Mouse (Mus musculus): Measurements from ENCODE around the gene Pcnx2. TPM values are rescaled to one million over a fixed set of nuclear protein-coding genes. Genes with fewer than 3 reads are reported as not detected.

The Pcnx2 gene
- total and polyA plus RNA-seq, 3 experiments: not detected

DNA sequence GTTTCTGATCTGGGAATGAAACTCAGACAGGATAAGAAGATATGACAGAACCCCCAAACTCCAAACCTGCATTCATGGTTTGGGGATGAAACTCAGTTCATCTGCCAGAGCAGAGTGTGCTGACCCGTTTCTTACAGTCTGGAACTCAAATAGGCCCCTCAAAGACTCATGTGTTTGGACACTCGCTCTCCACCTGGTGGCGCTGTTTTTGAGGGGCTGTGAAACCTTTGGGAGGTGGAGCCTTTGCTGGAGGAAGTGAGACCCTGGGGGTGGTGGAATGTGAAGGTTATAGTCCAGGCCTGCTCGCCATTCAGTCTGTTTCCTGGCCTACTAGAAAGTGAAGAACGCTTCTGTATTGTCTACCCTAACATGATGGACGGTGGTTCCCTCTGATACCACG is 29.6 kb downstream of the Pcnx2 start:
- Histone ChIP-seq H3K4me2 (ENCODE audit: insufficient read depth, low read depth, poor library complexity, severe bottlenecking) (no peak overlapping the region), H3K79me2 (replicated peaks; ENCODE audit: control insufficient read depth, extremely low read depth, insufficient read depth, poor library complexity, severe bottlenecking) (no peaks in the 10 kb centered on the region), H3K27me3 (replicated peaks) (peaks cover 2% of the 10 kb centered on the region), H3K4me1 (ENCODE audit: control insufficient read depth in 1 of 2, insufficient read depth in 2 of 2) (0 out of 4 replicates have a peak, but pooled peaks cover 0 to 2% of the 10 kb centered on the region in 2 experiments), H3K9me3 (replicated peaks; ENCODE audit: low read length) (no peaks in the 10 kb centered on the region), H3K4me3 (replicated peaks in 1 of 3; ENCODE audit: low read depth in 2 of 3, low read length in 2 of 3, poor library complexity in 1 of 3) (no peak overlapping the region), H3K27ac (ENCODE audit: insufficient read depth, low read depth) (no peak overlapping the region), H3K9ac (ENCODE audit: insufficient read depth, low read depth) (no peak overlapping the region), H3K36me3 (replicated peaks in 1 of 2; ENCODE audit: control insufficient read depth in 1 of 2, insufficient read depth in 1 of 2, low read length in 1 of 2) (no peaks in the 10 kb centered on the region)
- TF ChIP-seq E2F4 (IDR thresholded peaks at IDR 0.05; ENCODE audit: insufficient replicate concordance, low read depth, low read length) (no peak), NELFE (IDR thresholded peaks at IDR 0.05; ENCODE audit: low read depth, low read length) (no peak), CTCF (conservative IDR thresholded peaks at IDR 0.05 in 1 of 2, IDR thresholded peaks at IDR 0.05 in 1 of 2; ENCODE audit: low read depth in 2 of 2, low read length in 2 of 2) (peak; percentile 11 to 51; a peak in 2 of 4 replicates), MAFK (IDR thresholded peaks at IDR 0.05; ENCODE audit: insufficient replicate concordance, low read length) (no peak), MAX (IDR thresholded peaks at IDR 0.05; ENCODE audit: low read length) (no peak), SIN3A (IDR thresholded peaks at IDR 0.05; ENCODE audit: low read length) (no peak), MXI1 (IDR thresholded peaks at IDR 0.05; ENCODE audit: low read depth, low read length) (no peak)
- dilution Hi-C loops (cut with MboI; ENCODE audit: extremely low pct_ligation_motif_present, extremely low pct_unique_long_range_greater_than_20kb, low sequenced_read_pairs): no loop called here
- peak; percentile 21 for DNase-seq (ENCODE audit: extremely low read depth)
- in situ Hi-C loops (cut with MboI; ENCODE audit: low pct_ligation_motif_present, low pct_unique_long_range_greater_than_20kb, low sequenced_read_pairs): loop anchor here (10.0 kb wide), 2 partner anchors 284 to 684 kb away; no protein-coding TSS in a partner anchor

GRCm38 (mm10) chr8:125866125-125866524 is 32.0 kb downstream of the Pcnx2 start:
- 0 out of 4 replicates have a peak, but pooled peaks cover 0 to 4% of the 10 kb centered on the region in 2 experiments for H3K4me1 ChIP-seq (ENCODE audit: control insufficient read depth in 1 of 2, insufficient read depth in 2 of 2)
- H3K9ac ChIP-seq (ENCODE audit: insufficient read depth, low read depth): no peak overlapping the region
- no peak overlapping the region for H3K4me2 ChIP-seq (ENCODE audit: insufficient read depth, low read depth, poor library complexity, severe bottlenecking)
- no peak for DNase-seq (ENCODE audit: extremely low read depth)
- no peak overlapping the region for H3K4me3 ChIP-seq (replicated peaks in 1 of 3; ENCODE audit: low read depth in 2 of 3, low read length in 2 of 3, poor library complexity in 1 of 3)
- no peak overlapping the region for H3K27ac ChIP-seq (ENCODE audit: insufficient read depth, low read depth)
- peaks cover 3% of the 10 kb centered on the region for H3K27me3 ChIP-seq (replicated peaks)
- TF ChIP-seq CTCF (conservative IDR thresholded peaks at IDR 0.05 in 1 of 2, IDR thresholded peaks at IDR 0.05 in 1 of 2; ENCODE audit: low read depth in 2 of 2, low read length in 2 of 2) (peak in 1 of 2 experiments; percentile 50; a peak in 2 of 4 replicates), BHLHE40 (IDR thresholded peaks at IDR 0.05; ENCODE audit: low read depth, low read length) (no peak), SMC3 (IDR thresholded peaks at IDR 0.05; ENCODE audit: low read depth, low read length) (peak; percentile 20; the same call in 1 of the 2 replicates), HCFC1 (IDR thresholded peaks at IDR 0.05; ENCODE audit: low read depth, low read length) (no peak), USF1 (IDR thresholded peaks at IDR 0.05; ENCODE audit: low read depth, low read length) (no peak), RAD21 (IDR thresholded peaks at IDR 0.05; ENCODE audit: low read depth, low read length) (peak; percentile 43), TBP (conservative IDR thresholded peaks at IDR 0.05; ENCODE audit: low read depth, low read length) (no peak)
- in situ Hi-C loops (cut with MboI; ENCODE audit: low pct_ligation_motif_present, low pct_unique_long_range_greater_than_20kb, low sequenced_read_pairs) (loop anchor here (10.0 kb wide), 2 partner anchors 281 to 681 kb away; no protein-coding TSS in a partner anchor), dilution Hi-C loops (cut with MboI; ENCODE audit: extremely low pct_ligation_motif_present, extremely low pct_unique_long_range_greater_than_20kb, low sequenced_read_pairs) (no loop called here)
- H3K79me2 ChIP-seq (replicated peaks; ENCODE audit: control insufficient read depth, extremely low read depth, insufficient read depth, poor library complexity, severe bottlenecking): no peaks in the 10 kb centered on the region
- H3K9me3 ChIP-seq (replicated peaks; ENCODE audit: low read length): no peaks in the 10 kb centered on the region
- no peaks in the 10 kb centered on the region for H3K36me3 ChIP-seq (replicated peaks in 1 of 2; ENCODE audit: control insufficient read depth in 1 of 2, insufficient read depth in 1 of 2, low read length in 1 of 2)

DNA sequence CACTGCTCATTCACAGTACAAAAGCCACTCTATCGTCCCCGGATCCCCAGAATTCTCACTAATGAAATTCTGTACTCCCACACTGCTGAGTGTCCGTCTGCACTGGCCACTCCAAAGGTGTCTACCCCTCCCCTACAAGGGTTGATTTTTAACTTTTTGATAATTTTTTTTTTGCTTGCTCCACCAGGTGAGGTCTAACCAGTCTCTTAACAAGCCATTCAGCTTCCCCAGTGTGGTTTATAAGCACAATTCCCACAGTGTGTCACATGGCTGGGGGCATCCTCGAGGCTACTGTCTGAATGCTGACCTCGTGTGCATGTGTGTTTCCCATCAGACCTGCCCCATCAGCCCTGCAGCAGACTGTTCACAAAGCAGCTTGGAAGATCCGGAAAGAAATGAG is 40.9 kb downstream of the Pcnx2 start:
- H3K4me1 ChIP-seq (ENCODE audit: control insufficient read depth in 1 of 2, insufficient read depth in 2 of 2): peaks cover 0 to 7% of the 10 kb centered on the region in 2 experiments; a peak in 2 of 4 replicates
- H3K27ac ChIP-seq (ENCODE audit: insufficient read depth, low read depth): no peak overlapping the region
- H3K4me2 ChIP-seq (ENCODE audit: insufficient read depth, low read depth, poor library complexity, severe bottlenecking): no peak overlapping the region
- TF ChIP-seq TBP (conservative IDR thresholded peaks at IDR 0.05; ENCODE audit: low read depth, low read length): no peak
- TF ChIP-seq POLR2AphosphoS2 (IDR thresholded peaks at IDR 0.05; ENCODE audit: low read depth, low read length): no peak
- TF ChIP-seq POLR2A (IDR thresholded peaks at IDR 0.05; ENCODE audit: low read depth, low read length): no peak
- no peaks in the 10 kb centered on the region for H3K79me2 ChIP-seq (replicated peaks; ENCODE audit: control insufficient read depth, extremely low read depth, insufficient read depth, poor library complexity, severe bottlenecking)
- in situ Hi-C loops (cut with MboI; ENCODE audit: low pct_ligation_motif_present, low pct_unique_long_range_greater_than_20kb, low sequenced_read_pairs): no loop called here
- DNase-seq (ENCODE audit: extremely low read depth): no peak
- dilution Hi-C loops (cut with MboI; ENCODE audit: extremely low pct_ligation_motif_present, extremely low pct_unique_long_range_greater_than_20kb, low sequenced_read_pairs): no loop called here
- no peak overlapping the region for H3K4me3 ChIP-seq (replicated peaks in 1 of 3; ENCODE audit: low read depth in 2 of 3, low read length in 2 of 3, poor library complexity in 1 of 3)
- no peaks in the 10 kb centered on the region for H3K9me3 ChIP-seq (replicated peaks; ENCODE audit: low read length)
- no peaks in the 10 kb centered on the region for H3K36me3 ChIP-seq (replicated peaks in 1 of 2; ENCODE audit: control insufficient read depth in 1 of 2, insufficient read depth in 1 of 2, low read length in 1 of 2)
- H3K9ac ChIP-seq (ENCODE audit: insufficient read depth, low read depth): no peak overlapping the region
- H3K27me3 ChIP-seq (replicated peaks): peaks cover 5% of the 10 kb centered on the region
